Comparison of ENCODE assay signal across 13 mouse cellular contexts in genomic region chr7:34122987-34123720, GRCm38 (mm10). TPM values are rescaled to one million over a fixed set of nuclear protein-coding genes. Genes with fewer than 3 reads are reported as not detected.
A peak's percentile ranks its signal among the peaks of the same experiment; 100 is the strongest.
DNase-seq lines count a peak whose midpoint lies in the region; ATAC-seq and TF ChIP-seq lines count a peak whose summit lies in the region.
"Had no signal": no experiment of that assay in that cellular context is flagged by ENCODE, and none has a peak within 500 bp of the region (broad histone marks: within the 10 kb centered on the region; RNA-seq: fewer than 3 reads in every experiment).

No protein-coding gene starts in this region.

- 85% methylated on average over 6 of the region's 6 CpGs for WGBS in intestine, postnatal 0 days
- WGBS in intestine, embryonic 16.5 days = 88% methylated on average over 6 of the region's 6 CpGs
- WGBS in hindbrain, embryonic 12.5 days = 84% methylated on average over 6 of the region's 6 CpGs

- no peak overlapping the region for H3K4me3 ChIP-seq in intestine, postnatal 0 days (ENCODE audit: low read depth, low read length)
- no peak overlapping the region for H3K4me3 ChIP-seq in intestine, embryonic 16.5 days (ENCODE audit: low read length)
- H3K4me3 ChIP-seq in hindbrain, embryonic 12.5 days = no peak overlapping the region
- H3K4me3 ChIP-seq: liver, embryonic 15.5 days; myocyte had no signal

- no peak overlapping the region for H3K9ac ChIP-seq in intestine, postnatal 0 days (ENCODE audit: low read depth, low read length)
- H3K9ac ChIP-seq in intestine, embryonic 16.5 days (ENCODE audit: low read depth, low read length) = no peak overlapping the region
- no peak overlapping the region for H3K9ac ChIP-seq in hindbrain, embryonic 12.5 days
- H3K9ac ChIP-seq: liver, embryonic 15.5 days had no signal

- H3K4me1 ChIP-seq in intestine, postnatal 0 days (replicated peaks; ENCODE audit: control insufficient read depth, insufficient read depth, low read length) = no peaks in the 10 kb centered on the region
- no peaks in the 10 kb centered on the region for H3K4me1 ChIP-seq in intestine, embryonic 16.5 days (ENCODE audit: control insufficient read depth, insufficient read depth, low read length)
- no peaks in the 10 kb centered on the region for H3K4me1 ChIP-seq in hindbrain, embryonic 12.5 days
- H3K4me1 ChIP-seq: liver, embryonic 15.5 days had no signal

- H3K9me3 ChIP-seq in intestine, postnatal 0 days (ENCODE audit: control insufficient read depth) = no peaks in the 10 kb centered on the region
- 0 out of 2 replicates have a peak, but pooled peaks cover 5% of the 10 kb centered on the region for H3K9me3 ChIP-seq in intestine, embryonic 16.5 days (ENCODE audit: control insufficient read depth, low read length)
- peaks cover 6% of the 10 kb centered on the region; the same call in 1 of the 2 replicates for H3K9me3 ChIP-seq in hindbrain, embryonic 12.5 days (replicated peaks)
- H3K9me3 ChIP-seq: liver, embryonic 15.5 days had no signal

- no peak overlapping the region for H3K4me2 ChIP-seq in intestine, postnatal 0 days (replicated peaks; ENCODE audit: low read depth)
- H3K4me2 ChIP-seq in intestine, embryonic 16.5 days (ENCODE audit: low read depth, low read length) = no peak overlapping the region
- no peak overlapping the region for H3K4me2 ChIP-seq in hindbrain, embryonic 12.5 days (replicated peaks)
- H3K4me2 ChIP-seq: liver, embryonic 15.5 days had no signal

- DNase-seq in right cerebral cortex, postnatal 10 days (ENCODE audit: low spot score in 2 of 2) = peak; percentile 41 to 44
- no peak for DNase-seq in right cerebral cortex, adult 2 months (ENCODE audit: low spot score in 2 of 2)
- DNase-seq in telencephalon, adult 2 months (ENCODE audit: low read depth, low spot score) = peak; percentile 31
- no peak for DNase-seq in adrenal gland, adult 18-20 months (ENCODE audit: low spot score in 2 of 2)
- no peak for DNase-seq in frontal cortex, postnatal 10 days (ENCODE audit: low spot score in 2 of 2)
- DNase-seq: kidney, postnatal 25 days had no signal

- H3K27ac ChIP-seq in intestine, postnatal 0 days (ENCODE audit: low read depth, low read length) = no peak overlapping the region
- H3K27ac ChIP-seq in intestine, embryonic 16.5 days (ENCODE audit: low read length) = no peak overlapping the region
- no peak overlapping the region for H3K27ac ChIP-seq in hindbrain, embryonic 12.5 days
- H3K27ac ChIP-seq: liver, embryonic 15.5 days had no signal

- no peak for ATAC-seq in intestine, postnatal 0 days
- ATAC-seq in intestine, embryonic 16.5 days = no peak
- ATAC-seq in hindbrain, embryonic 12.5 days (ENCODE audit: low FRiP score) = 0 out of 2 replicates have a peak, but pooled peaks have one; percentile 41

- peak; percentile 69 for TF ChIP-seq CTCF in intestine, postnatal 0 days (IDR thresholded peaks at IDR 0.05; ENCODE audit: low read depth)

- 0 out of 2 replicates have a peak, but pooled peaks cover 6% of the 10 kb centered on the region for H3K36me3 ChIP-seq in intestine, postnatal 0 days (ENCODE audit: control insufficient read depth, insufficient read depth)
- no peaks in the 10 kb centered on the region for H3K36me3 ChIP-seq in intestine, embryonic 16.5 days (ENCODE audit: control insufficient read depth, insufficient read depth, low read length)
- peaks cover 28% of the 10 kb centered on the region; the same call in 1 of the 2 replicates for H3K36me3 ChIP-seq in hindbrain, embryonic 12.5 days
- H3K36me3 ChIP-seq: liver, embryonic 15.5 days had no signal

- no peaks in the 10 kb centered on the region for H3K27me3 ChIP-seq in intestine, postnatal 0 days (replicated peaks; ENCODE audit: control insufficient read depth, insufficient read depth, low read length)
- no peaks in the 10 kb centered on the region for H3K27me3 ChIP-seq in intestine, embryonic 16.5 days (replicated peaks; ENCODE audit: control insufficient read depth, insufficient read depth, low read length)
- no peaks in the 10 kb centered on the region for H3K27me3 ChIP-seq in hindbrain, embryonic 12.5 days
- H3K27me3 ChIP-seq: liver, embryonic 15.5 days had no signal

RNA-seq across cellular contexts. Expression of gene Wtip, which starts 9.9 kb away (rescaled TPM):
- polyA plus RNA-seq in intestine, postnatal 0 days (2015; fragmentation: Nextera tagmentation; extraction: Ambion mirVana) = 3.2 TPM in 2 replicates
- 3.2 and 3.4 TPM in 2 replicates for polyA plus RNA-seq in intestine, embryonic 16.5 days (2015; fragmentation: Nextera tagmentation; extraction: Ambion mirVana)
- 4.1 and 6.2 TPM in 2 replicates for polyA plus RNA-seq in hindbrain, embryonic 12.5 days (2016; fragmentation: Nextera tagmentation; extraction: Ambion mirVana)
- 10 to 100 TPM; 17.8 to 22.0 TPM for total RNA-seq in adrenal gland, adult 18-20 months (2021)

RNA-seq across cellular contexts. Expression of gene Scgb1b30, which starts 27.9 kb away (rescaled TPM):
- polyA plus RNA-seq in intestine, postnatal 0 days (2015; fragmentation: Nextera tagmentation; extraction: Ambion mirVana) = not detected in 2 replicates
- not detected in 2 replicates for polyA plus RNA-seq in intestine, embryonic 16.5 days (2015; fragmentation: Nextera tagmentation; extraction: Ambion mirVana)
- not detected in 2 replicates for polyA plus RNA-seq in hindbrain, embryonic 12.5 days (2016; fragmentation: Nextera tagmentation; extraction: Ambion mirVana)
- total RNA-seq in adrenal gland, adult 18-20 months (2021) = not detected
- polyA plus RNA-seq: heart, embryonic 16.5 days; liver, embryonic 15.5 days; myocyte; spleen, adult 2 months had no signal

RNA-seq across cellular contexts. Expression of gene Uba2, which starts 46.2 kb away (rescaled TPM):
- 50.2 and 50.8 TPM in 2 replicates for polyA plus RNA-seq in intestine, postnatal 0 days (2015; fragmentation: Nextera tagmentation; extraction: Ambion mirVana)
- 126 and 144 TPM in 2 replicates for polyA plus RNA-seq in intestine, embryonic 16.5 days (2015; fragmentation: Nextera tagmentation; extraction: Ambion mirVana)
- 220 and 226 TPM in 2 replicates for polyA plus RNA-seq in hindbrain, embryonic 12.5 days (2016; fragmentation: Nextera tagmentation; extraction: Ambion mirVana)
- 10 to 100 TPM; 58.7 to 62.7 TPM for total RNA-seq in adrenal gland, adult 18-20 months (2021)

Comparison
In these comparisons a context has a peak if more than half of its experiments do, and no peak if none do; other contexts are left out.
1. DNase-seq: peak in right cerebral cortex, postnatal 10 days (2 of 2) and telencephalon, adult 2 months (single experiment); none in right cerebral cortex, adult 2 months (0 of 2), adrenal gland, adult 18-20 months (0 of 2) and frontal cortex, postnatal 10 days (0 of 2).